Mouse (Mus musculus): ENCODE measurements around the gene Bsph1. TPM values are rescaled to one million over a fixed set of nuclear protein-coding genes. Genes with fewer than 3 reads are reported as not detected.

Gene Bsph1
- 1 to 10 TPM in 1 of 2 experiments, not detected in 1; 2.6 TPM for polyA plus RNA-seq (2017; shearing (Covaris generic))

GRCm38 (mm10) chr7:13450541-13450940 is at the start of gene Bsph1:
Gene Bsph1 (plus strand): TSS chr7:13450841.

Other genes with a start within 250 kb of the Bsph1 start
- gene Vmn1r89, start 237.8 kb upstream of the Bsph1 start, polyA plus RNA-seq (2017; shearing (Covaris generic)) = 1 to 10 TPM in 1 of 2 experiments, not detected in 1; 1.2 TPM
- 10 to 100 TPM; 17.9 to 19.5 TPM for gene Lig1, start 173.6 kb upstream of the Bsph1 start, polyA plus RNA-seq (2017; shearing (Covaris generic))
- gene Zswim9, start 172.1 kb upstream of the Bsph1 start, polyA plus RNA-seq (2017; shearing (Covaris generic)) = 1 to 10 TPM; 2.7 to 4.9 TPM
- gene Pla2g4c, start 126.2 kb upstream of the Bsph1 start, polyA plus RNA-seq (2017; shearing (Covaris generic)) = under 1 TPM; 0.07 to 0.47 TPM
- under 1 TPM; 0.22 to 0.31 TPM for gene Cabp5, start 52.7 kb upstream of the Bsph1 start, polyA plus RNA-seq (2017; shearing (Covaris generic))
- not detected for gene Bsph2, start 120.2 kb downstream of the Bsph1 start, polyA plus RNA-seq (2017; shearing (Covaris generic))
- gene Sult2a5, start 173.1 kb downstream of the Bsph1 start, polyA plus RNA-seq (2017; shearing (Covaris generic)) = not detected